Mouse (Mus musculus) limb, embryonic 12.5 days (tissue): ENCODE data around the gene Gatad2a. TPM values are rescaled to one million over a fixed set of nuclear protein-coding genes. Genes with fewer than 3 reads are reported as not detected.
"Not testable (repeated sequence)": the region's sequence is repeated elsewhere in the genome, so short reads cannot be mapped to it uniquely, and the experiment has no call there.

Source experiments
- ATAC-seq: fragments of 200-750 bp; cut with Nextera tagmentation; 2 replicates; pipeline ENCODE4 v1.8.0; 2017; ENCODE audit warnings: low read depth, moderate TSS enrichment; ENCODE audit not compliant: insufficient number of reproducible peaks, insufficient read depth, low FRiP score, low TSS enrichment
- H3K27ac ChIP-seq: fragments of 300-500 bp; sonication (generic); 2 replicates; pipeline ENCODE4 v1.5.1; 2016; ENCODE audit warnings: mild to moderate bottlenecking, moderate library complexity
- H3K27me3 ChIP-seq: fragments of 300-500 bp; sonication (generic); 2 replicates; pipeline ENCODE4 v1.6.1; 2016; ENCODE audit warnings: mild to moderate bottlenecking, moderate library complexity
- H3K36me3 ChIP-seq: fragments of 300-500 bp; sonication (generic); 2 replicates; pipeline ENCODE4 v1.6.1; 2016; ENCODE audit warnings: mild to moderate bottlenecking, moderate library complexity
- H3K4me1 ChIP-seq: fragments of 300-500 bp; sonication (generic); replicated peaks from 2 replicates; pipeline ENCODE4 v1.6.1; 2016
- H3K4me2 ChIP-seq: fragments of 300-500 bp; sonication (generic); 2 replicates; pipeline ENCODE4 v1.6.1; 2016; ENCODE audit warnings: mild to moderate bottlenecking, moderate library complexity
- H3K4me3 ChIP-seq: fragments of 300-500 bp; sonication (generic); replicated peaks from 2 replicates; pipeline ENCODE4 v1.5.1; 2016; ENCODE audit warnings: mild to moderate bottlenecking
- H3K9ac ChIP-seq: fragments of 300-500 bp; sonication (generic); replicated peaks from 2 replicates; pipeline ENCODE4 v1.6.1; 2016; ENCODE audit warnings: mild to moderate bottlenecking, moderate library complexity
- H3K9me3 ChIP-seq: fragments of 300-500 bp; sonication (generic); 2 replicates; pipeline ENCODE4 v1.6.1; 2016; ENCODE audit warnings: mild to moderate bottlenecking, moderate library complexity
- WGBS: fragments of 180-500 bp; shearing (Covaris S2); methylation state at CpG from one replicate; pipeline ENCODE4 v1.1.7; 2016; 5-methylcytosine and 5-hydroxymethylcytosine counted together
- polyA plus RNA-seq: library from polyadenylated mRNA; unstranded; fragments of >200 nt; fragmentation: Nextera tagmentation; extraction: Ambion mirVana; gene quantifications from 2 replicates; pipeline ENCODE4 v1.2.1, GENCODE M21; 2016

Gene Gatad2a
- polyA plus RNA-seq, 1 experiment from 2014 or later: 68.4 TPM

GRCm38 (mm10) chr8:70012350-70012749, 16.2 kb upstream of the Gatad2a start:
- ATAC-seq: no peak
- peaks cover 14% of the 10 kb centered on the region for H3K36me3 ChIP-seq
- no peak overlapping the region for H3K4me3 ChIP-seq
- no peaks in the 10 kb centered on the region for H3K4me1 ChIP-seq
- no peak overlapping the region for H3K4me2 ChIP-seq
- no peaks in the 10 kb centered on the region for H3K9me3 ChIP-seq
- no peak overlapping the region for H3K27ac ChIP-seq
- H3K9ac ChIP-seq: no peak overlapping the region
- no peaks in the 10 kb centered on the region for H3K27me3 ChIP-seq
- 83% methylated on average over 3 of the region's 3 CpGs for WGBS

GRCm38 (mm10) chr8:70010796-70011195, 14.6 kb upstream of the Gatad2a start:
- H3K27ac ChIP-seq, H3K4me1 ChIP-seq, H3K9ac ChIP-seq, H3K36me3 ChIP-seq, ATAC-seq, H3K9me3 ChIP-seq, H3K4me3 ChIP-seq, H3K27me3 ChIP-seq, H3K4me2 ChIP-seq: not testable (repeated sequence)
- WGBS: 89% methylated on average over 14 of the region's 14 CpGs

GRCm38 (mm10) chr8:70005178-70005577, 9.0 kb upstream of the Gatad2a start:
- H3K27me3 ChIP-seq: no peaks in the 10 kb centered on the region
- no peak overlapping the region for H3K27ac ChIP-seq
- peaks cover 7% of the 10 kb centered on the region; the same call in 1 of the 2 replicates for H3K4me1 ChIP-seq
- no peak overlapping the region for H3K4me2 ChIP-seq
- H3K36me3 ChIP-seq: no peaks in the 10 kb centered on the region
- no peak for ATAC-seq
- H3K4me3 ChIP-seq: no peak overlapping the region
- no peak overlapping the region for H3K9ac ChIP-seq
- 48% methylated on average over 2 of the region's 2 CpGs for WGBS
- H3K9me3 ChIP-seq: no peaks in the 10 kb centered on the region

- no peak overlapping the region for H3K9ac ChIP-seq
- no peak overlapping the region for H3K4me2 ChIP-seq
- H3K36me3 ChIP-seq: no peaks in the 10 kb centered on the region
- ATAC-seq: no peak
- no peak overlapping the region for H3K27ac ChIP-seq
- no peaks in the 10 kb centered on the region for H3K27me3 ChIP-seq
- H3K4me1 ChIP-seq: peaks cover 7% of the 10 kb centered on the region; the same call in 1 of the 2 replicates
- no peak overlapping the region for H3K4me3 ChIP-seq
- no peaks in the 10 kb centered on the region for H3K9me3 ChIP-seq
These were observed 8.2 kb upstream of the Gatad2a start for GRCm38 (mm10) chr8:70004345-70004744.

- WGBS: 49% methylated on average over 4 of the region's 4 CpGs
These were observed 7.0 kb upstream of the Gatad2a start for GRCm38 (mm10) chr8:70003204-70003657.

GRCm38 (mm10) chr8:70001892-70002191, 5.7 kb upstream of the Gatad2a start:
- H3K36me3 ChIP-seq, H3K4me1 ChIP-seq, ATAC-seq, H3K27me3 ChIP-seq, H3K27ac ChIP-seq, H3K9ac ChIP-seq, H3K9me3 ChIP-seq: not testable (repeated sequence)
- Histone ChIP-seq H3K4me2 (peak overlapping the region; percentile 38), H3K4me3 (peak overlapping the region; percentile 18)
- 42% methylated on average over 7 of the region's 7 CpGs for WGBS

More at GRCm38 (mm10) chr8:70003204-70003657, 7.0 kb upstream of the Gatad2a start:
- Histone ChIP-seq H3K36me3 (no peaks in the 10 kb centered on the region), H3K4me1 (peaks cover 7% of the 10 kb centered on the region; the same call in 1 of the 2 replicates), H3K4me3 (no peak overlapping the region), H3K4me2 (no peak overlapping the region), H3K9me3 (no peaks in the 10 kb centered on the region), H3K27ac (no peak overlapping the region), H3K9ac (no peak overlapping the region), H3K27me3 (no peaks in the 10 kb centered on the region)
- no peak for ATAC-seq

GRCm38 (mm10) chr8:70001176-70001891, 5.2 kb upstream of the Gatad2a start:
- H3K4me1 ChIP-seq: peaks cover 7% of the 10 kb centered on the region; the same call in 1 of the 2 replicates
- H3K9ac ChIP-seq: no peak overlapping the region
- H3K27ac ChIP-seq: no peak overlapping the region
- no peaks in the 10 kb centered on the region for H3K9me3 ChIP-seq
- WGBS: 1% methylated on average over 16 of the region's 16 CpGs
- H3K27me3 ChIP-seq: no peaks in the 10 kb centered on the region
- H3K4me3 ChIP-seq: peak overlapping the region; percentile 18
- no peak for ATAC-seq
- H3K36me3 ChIP-seq: no peaks in the 10 kb centered on the region
- H3K4me2 ChIP-seq: peak overlapping the region; percentile 38

GRCm38 (mm10) chr8:70000226-70000625, 4.0 kb upstream of the Gatad2a start:
- Histone ChIP-seq H3K4me2 (no peak overlapping the region), H3K4me1 (peaks cover 9% of the 10 kb centered on the region; the same call in 1 of the 2 replicates), H3K27ac (no peak overlapping the region), H3K4me3 (no peak overlapping the region), H3K9ac (no peak overlapping the region), H3K9me3 (no peaks in the 10 kb centered on the region), H3K27me3 (no peaks in the 10 kb centered on the region), H3K36me3 (no peaks in the 10 kb centered on the region)
- WGBS: 92% methylated on average over 2 of the region's 2 CpGs
- no peak for ATAC-seq

GRCm38 (mm10) chr8:69999236-69999635, 3.1 kb upstream of the Gatad2a start:
- H3K9ac ChIP-seq: no peak overlapping the region
- no peaks in the 10 kb centered on the region for H3K36me3 ChIP-seq
- no peak for ATAC-seq
- no peak overlapping the region for H3K4me2 ChIP-seq
- WGBS: 89% methylated on average over 4 of the region's 4 CpGs
- H3K4me1 ChIP-seq: peaks cover 17% of the 10 kb centered on the region
- no peaks in the 10 kb centered on the region for H3K27me3 ChIP-seq
- no peaks in the 10 kb centered on the region for H3K9me3 ChIP-seq
- H3K4me3 ChIP-seq: no peak overlapping the region
- H3K27ac ChIP-seq: no peak overlapping the region

GRCm38 (mm10) chr8:69998706-69999105, 2.5 kb upstream of the Gatad2a start:
- WGBS: 91% methylated on average over 3 of the region's 3 CpGs
- H3K4me3 ChIP-seq: no peak overlapping the region
- no peaks in the 10 kb centered on the region for H3K36me3 ChIP-seq
- no peaks in the 10 kb centered on the region for H3K27me3 ChIP-seq
- H3K9ac ChIP-seq: no peak overlapping the region
- H3K27ac ChIP-seq: no peak overlapping the region
- no peak overlapping the region for H3K4me2 ChIP-seq
- no peaks in the 10 kb centered on the region for H3K9me3 ChIP-seq
- ATAC-seq: no peak
- peaks cover 20% of the 10 kb centered on the region for H3K4me1 ChIP-seq

GRCm38 (mm10) chr8:69996589-69997285, 553 bp upstream of the Gatad2a start:
- WGBS: 3% methylated on average over 35 of the region's 35 CpGs
- peaks cover 7% of the 10 kb centered on the region; the same call in 1 of the 2 replicates for H3K36me3 ChIP-seq
- no peaks in the 10 kb centered on the region for H3K9me3 ChIP-seq
- peak overlapping the region; percentile 96 for H3K4me3 ChIP-seq
- H3K9ac ChIP-seq: peak overlapping the region; percentile 73
- H3K4me1 ChIP-seq: peaks cover 20% of the 10 kb centered on the region
- ATAC-seq: no peak
- H3K27me3 ChIP-seq: no peaks in the 10 kb centered on the region
- H3K27ac ChIP-seq: peak overlapping the region; percentile 78
- peak overlapping the region; percentile 79 for H3K4me2 ChIP-seq
